Mouse (Mus musculus): Measurements from ENCODE around the gene Zkscan8. TPM values are rescaled to one million over a fixed set of nuclear protein-coding genes. Genes with fewer than 3 reads are reported as not detected.
"Not testable (repeated sequence)": the region's sequence is repeated elsewhere in the genome, so short reads cannot be mapped to it uniquely, and the experiment has no call there.

Zkscan8 gene
- total RNA-seq, 1 experiment: 9.2 TPM

- Histone ChIP-seq H3K27ac (ENCODE audit: insufficient read depth, low read depth, low read length, poor library complexity, severe bottlenecking) (no peak within 1 kb of the TSS), H3K9ac (ENCODE audit: insufficient read depth, low read depth, low read length, poor library complexity, severe bottlenecking) (no peak within 1 kb of the TSS)
Measured at GRCm38 (mm10) chr13:21495080-21495479, 35.8 kb downstream of the Zkscan8 start, which contains the start of gene AK157302. Gene AK157302, plus strand, starts transcription at chr13:21495223.

GRCm38 (mm10) chr13:21492847-21493246 is 38.1 kb downstream of the Zkscan8 start:
- Histone ChIP-seq H3K36me3 (ENCODE audit: control insufficient read depth, insufficient read depth, low read length, poor library complexity, severe bottlenecking) (no peaks in the 10 kb centered on the region), H3K4me3 (ENCODE audit: insufficient read depth in 1 of 2, low read depth in 1 of 2, low read length in 2 of 2, poor library complexity in 1 of 2, severe bottlenecking in 1 of 2) (no peak overlapping the region), H3K9ac (ENCODE audit: insufficient read depth, low read depth, low read length, poor library complexity, severe bottlenecking) (no peak overlapping the region), H3K4me1 (ENCODE audit: control insufficient read depth in 2 of 2, insufficient read depth in 2 of 2, low read length in 2 of 2, poor library complexity in 1 of 2) (no peaks in the 10 kb centered on the region), H3K27ac (ENCODE audit: insufficient read depth, low read depth, low read length, poor library complexity, severe bottlenecking) (no peak overlapping the region), H3K9me3 (ENCODE audit: control insufficient read depth, insufficient read depth, low read depth, low read length) (0 out of 2 replicates have a peak, but pooled peaks cover 6% of the 10 kb centered on the region)
- no peak for DNase-seq (ENCODE audit: low read depth, low spot score)
- TF ChIP-seq ZC3H11A (IDR thresholded peaks at IDR 0.05; ENCODE audit: borderline replicate concordance, low read depth, low read length) (no peak), ZNF384 (IDR thresholded peaks at IDR 0.05; ENCODE audit: low read depth, low read length) (no peak), CHD2 (IDR thresholded peaks at IDR 0.05; ENCODE audit: low read depth, low read length) (no peak), MAFK (IDR thresholded peaks at IDR 0.05; ENCODE audit: insufficient read depth, low read depth, low read length) (no peak), HCFC1 (IDR thresholded peaks at IDR 0.05; ENCODE audit: borderline replicate concordance, insufficient read depth, low read length) (no peak)
- in situ Hi-C loops (cut with MboI; ENCODE audit: low sequenced_read_pairs in 2 of 2, unreplicated experiment in 2 of 2): no loop called here

More at GRCm38 (mm10) chr13:21495080-21495479, 35.8 kb downstream of the Zkscan8 start, which contains the start of gene AK157302:
- in situ Hi-C loops (cut with MboI; ENCODE audit: low sequenced_read_pairs in 2 of 2, unreplicated experiment in 2 of 2): no loop called here
- H3K9me3 ChIP-seq (ENCODE audit: control insufficient read depth, insufficient read depth, low read depth, low read length): no peaks in the 10 kb centered on the region
- no peak within 1 kb of the TSS for H3K4me3 ChIP-seq (ENCODE audit: insufficient read depth in 1 of 2, low read depth in 1 of 2, low read length in 2 of 2, poor library complexity in 1 of 2, severe bottlenecking in 1 of 2)
- TF ChIP-seq ZNF384 (IDR thresholded peaks at IDR 0.05; ENCODE audit: low read depth, low read length): no peak
- no peak for TF ChIP-seq MAFK (IDR thresholded peaks at IDR 0.05; ENCODE audit: insufficient read depth, low read depth, low read length)
- TF ChIP-seq CHD2 (IDR thresholded peaks at IDR 0.05; ENCODE audit: low read depth, low read length): no peak
- TF ChIP-seq HCFC1 (IDR thresholded peaks at IDR 0.05; ENCODE audit: borderline replicate concordance, insufficient read depth, low read length): no peak
- TF ChIP-seq ZC3H11A (IDR thresholded peaks at IDR 0.05; ENCODE audit: borderline replicate concordance, low read depth, low read length): no peak
- DNase-seq (ENCODE audit: low read depth, low spot score): no peak
- no peaks in the 10 kb centered on the region for H3K36me3 ChIP-seq (ENCODE audit: control insufficient read depth, insufficient read depth, low read length, poor library complexity, severe bottlenecking)
- H3K4me1 ChIP-seq (ENCODE audit: control insufficient read depth in 2 of 2, insufficient read depth in 2 of 2, low read length in 2 of 2, poor library complexity in 1 of 2): no peaks in the 10 kb centered on the region

- Histone ChIP-seq H3K4me3 (ENCODE audit: insufficient read depth in 1 of 2, low read depth in 1 of 2, low read length in 2 of 2, poor library complexity in 1 of 2, severe bottlenecking in 1 of 2) (no peak overlapping the region), H3K36me3 (ENCODE audit: control insufficient read depth, insufficient read depth, low read length, poor library complexity, severe bottlenecking) (no peaks in the 10 kb centered on the region), H3K9ac (ENCODE audit: insufficient read depth, low read depth, low read length, poor library complexity, severe bottlenecking) (no peak overlapping the region), H3K9me3 (ENCODE audit: control insufficient read depth, insufficient read depth, low read depth, low read length) (0 out of 2 replicates have a peak, but pooled peaks cover 6% of the 10 kb centered on the region), H3K4me1 (ENCODE audit: control insufficient read depth in 2 of 2, insufficient read depth in 2 of 2, low read length in 2 of 2, poor library complexity in 1 of 2) (no peaks in the 10 kb centered on the region), H3K27ac (ENCODE audit: insufficient read depth, low read depth, low read length, poor library complexity, severe bottlenecking) (no peak overlapping the region)
- no peak for TF ChIP-seq CHD2 (IDR thresholded peaks at IDR 0.05; ENCODE audit: low read depth, low read length)
- TF ChIP-seq MAFK (IDR thresholded peaks at IDR 0.05; ENCODE audit: insufficient read depth, low read depth, low read length): no peak
- no peak for TF ChIP-seq ZNF384 (IDR thresholded peaks at IDR 0.05; ENCODE audit: low read depth, low read length)
- no peak for TF ChIP-seq HCFC1 (IDR thresholded peaks at IDR 0.05; ENCODE audit: borderline replicate concordance, insufficient read depth, low read length)
- in situ Hi-C loops (cut with MboI; ENCODE audit: low sequenced_read_pairs in 2 of 2, unreplicated experiment in 2 of 2): no loop called here
- DNase-seq (ENCODE audit: low read depth, low spot score): no peak
Measured at GRCm38 (mm10) chr13:21486881-21487280, 44.0 kb downstream of the Zkscan8 start.

GRCm38 (mm10) chr13:21478759-21479670 is 51.9 kb downstream of the Zkscan8 start, which contains the start of the genes Zkscan4 and Gm10065:
Gene Zkscan4, plus strand, starts transcription at chr13:21478907.
Gene Gm10065, minus strand, starts transcription at chr13:21479441.
- DNase-seq (ENCODE audit: low read depth, low spot score); H3K27ac ChIP-seq (ENCODE audit: insufficient read depth, low read depth, low read length, poor library complexity, severe bottlenecking); H3K4me1 ChIP-seq (ENCODE audit: control insufficient read depth in 2 of 2, insufficient read depth in 2 of 2, low read length in 2 of 2, poor library complexity in 1 of 2); H3K36me3 ChIP-seq (ENCODE audit: control insufficient read depth, insufficient read depth, low read length, poor library complexity, severe bottlenecking); in situ Hi-C loops (cut with MboI; ENCODE audit: low sequenced_read_pairs in 2 of 2, unreplicated experiment in 2 of 2); H3K9me3 ChIP-seq (ENCODE audit: control insufficient read depth, insufficient read depth, low read depth, low read length): not testable (repeated sequence)
- Histone ChIP-seq H3K9ac (ENCODE audit: insufficient read depth, low read depth, low read length, poor library complexity, severe bottlenecking) (peak within 1 kb of the TSS; percentile 72; the same call in 1 of the 2 replicates), H3K4me3 (ENCODE audit: insufficient read depth in 1 of 2, low read depth in 1 of 2, low read length in 2 of 2, poor library complexity in 1 of 2, severe bottlenecking in 1 of 2) (peak within 1 kb of the TSS; percentile 60 to 80)

All from ES-E14 (cell line).